Mouse (Mus musculus) thymus, adult 2 months (tissue): ENCODE data around the gene Fam107b. TPM values are rescaled to one million over a fixed set of nuclear protein-coding genes. Genes with fewer than 3 reads are reported as not detected.
"Not testable (repeated sequence)": the region's sequence is repeated elsewhere in the genome, so short reads cannot be mapped to it uniquely, and the experiment has no call there.

Source experiments
- DNase-seq: peaks from one replicate; pipeline ENCODE4 v3.0.0; 2021
- H3K27ac ChIP-seq: fragments of 200-500 bp; 2 replicates; pipeline ENCODE4 v1.5.1; 2012; ENCODE audit warnings: low read length, control low read depth; ENCODE audit not compliant: control insufficient read depth, insufficient read depth
- H3K27me3 ChIP-seq: fragments of 200-500 bp; 2 replicates; pipeline ENCODE4 v1.6.1; 2012; ENCODE audit warnings: mild to moderate bottlenecking, low read length, moderate library complexity, mixed read lengths; ENCODE audit not compliant: control insufficient read depth, insufficient read depth
- H3K36me3 ChIP-seq: fragments of 200-500 bp; 2 replicates; pipeline ENCODE4 v1.6.1; 2012; ENCODE audit warnings: mild to moderate bottlenecking, low read length, moderate library complexity; ENCODE audit not compliant: control insufficient read depth, insufficient read depth
- H3K4me1 ChIP-seq: fragments of 200-500 bp; replicated peaks from 2 replicates; pipeline ENCODE4 v1.6.1; 2012; ENCODE audit warnings: low read length; ENCODE audit not compliant: control insufficient read depth, insufficient read depth
- H3K4me3 ChIP-seq: fragments of 200-500 bp; 2 replicates; pipeline ENCODE4 v1.5.1; 2012; ENCODE audit warnings: mild to moderate bottlenecking, low read length, control low read depth, moderate library complexity; ENCODE audit not compliant: control insufficient read depth, insufficient read depth
- CTCF ChIP-seq: fragments of 200-500 bp; IDR thresholded peaks from 2 replicates; pipeline ENCODE4 v1.5.1; 2012; ENCODE audit warnings: mild to moderate bottlenecking, control low read depth, low read length, moderate library complexity, borderline replicate concordance; ENCODE audit not compliant: control insufficient read depth, poor library complexity, insufficient read depth; ENCODE audit errors: extremely low read depth
- POLR2A ChIP-seq: fragments of 200-500 bp; IDR thresholded peaks from 2 replicates; pipeline ENCODE4 v1.6.1; 2012; ENCODE audit warnings: mild to moderate bottlenecking, low read length, control low read depth, moderate library complexity; ENCODE audit not compliant: control insufficient read depth, poor library complexity, insufficient read depth; ENCODE audit errors: extremely low read depth
- WGBS: fragments of 180-500 bp; shearing (Covaris S2); methylation state at CpG from one replicate; pipeline ENCODE4 v1.1.7; 2018; 5-methylcytosine and 5-hydroxymethylcytosine counted together
- polyA plus RNA-seq: library from polyadenylated mRNA; depleted of rRNA; stranded (reverse); fragments of >200 nt; gene quantifications from 2 replicates; pipeline ENCODE4 v1.2.3, GENCODE M21; 2012

The Fam107b gene
- polyA plus RNA-seq, 1 experiment: 81.3 TPM

DNA sequence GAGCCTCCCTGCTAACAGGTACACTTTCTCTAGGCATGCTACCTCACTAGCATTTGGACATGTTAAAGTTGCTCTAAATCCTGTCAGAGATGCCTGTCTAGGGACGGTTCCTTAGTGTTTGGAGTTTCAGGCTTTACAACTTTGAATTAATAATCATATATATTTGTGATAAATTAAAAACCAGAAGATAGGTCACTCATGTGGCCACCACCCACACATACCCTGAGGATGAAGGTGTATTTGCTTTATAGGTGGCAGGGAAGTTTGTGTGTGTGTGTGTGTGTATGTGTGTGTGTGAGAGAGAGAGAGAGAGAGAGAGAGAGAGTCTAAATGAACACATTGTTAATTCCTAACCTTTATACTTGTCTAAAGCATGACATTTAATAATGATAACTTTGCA, 144.2 kb downstream of the Fam107b start:
- no peaks in the 10 kb centered on the region for H3K36me3 ChIP-seq
- peak overlapping the region; percentile 79 for H3K27ac ChIP-seq
- H3K4me3 ChIP-seq: peak overlapping the region; percentile 88
- TF ChIP-seq POLR2A: no peak
- TF ChIP-seq CTCF: no peak
- H3K27me3 ChIP-seq: no peaks in the 10 kb centered on the region
- DNase-seq: no peak
- H3K4me1 ChIP-seq: peaks cover 42% of the 10 kb centered on the region
- 2% methylated on average over 1 of the region's 1 CpGs for WGBS

DNA sequence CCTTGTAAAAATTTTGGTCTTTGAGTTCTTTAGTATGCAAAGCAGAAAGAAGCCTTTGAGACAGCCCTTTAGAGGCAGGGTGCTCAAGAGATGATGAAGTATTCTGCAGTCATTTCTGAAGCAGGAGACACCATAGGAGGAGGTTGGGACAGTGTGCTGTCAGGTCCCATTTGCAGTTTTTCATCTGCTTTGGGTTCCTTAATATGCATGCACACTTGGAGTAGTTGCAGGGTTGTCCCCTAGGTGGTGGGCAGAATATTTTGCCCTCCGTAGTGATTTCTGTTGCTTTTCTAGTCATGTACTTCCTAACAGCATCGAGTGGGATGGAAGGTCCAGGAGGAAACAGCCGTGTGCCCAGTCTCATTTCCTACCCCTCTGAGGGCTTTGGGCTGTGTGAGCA, 145.1 kb downstream of the Fam107b start:
- 3% methylated on average over 3 of the region's 3 CpGs for WGBS
- no peak for TF ChIP-seq POLR2A
- peak; percentile 33; the same call in 1 of the 2 replicates for TF ChIP-seq CTCF
- Histone ChIP-seq H3K4me3 (peak overlapping the region; percentile 43), H3K36me3 (no peaks in the 10 kb centered on the region), H3K4me1 (peaks cover 42% of the 10 kb centered on the region), H3K27me3 (no peaks in the 10 kb centered on the region), H3K27ac (peak overlapping the region; percentile 33; the same call in 1 of the 2 replicates)
- DNase-seq: no peak

GRCm38 (mm10) chr2:3717268-3717667, 147.0 kb downstream of the Fam107b start:
- TF ChIP-seq POLR2A (no peak), CTCF (no peak)
- 8% methylated on average over 5 of the region's 5 CpGs for WGBS
- H3K4me3 ChIP-seq: peak overlapping the region; percentile 12; the same call in 1 of the 2 replicates
- H3K36me3 ChIP-seq: no peaks in the 10 kb centered on the region
- no peak for DNase-seq
- no peaks in the 10 kb centered on the region for H3K27me3 ChIP-seq
- peaks cover 40% of the 10 kb centered on the region for H3K4me1 ChIP-seq
- peak overlapping the region; percentile 77 for H3K27ac ChIP-seq

GRCm38 (mm10) chr2:3717847-3718246, 147.6 kb downstream of the Fam107b start:
- 8% methylated on average over 4 of the region's 4 CpGs for WGBS
- H3K36me3 ChIP-seq: no peaks in the 10 kb centered on the region
- TF ChIP-seq POLR2A: no peak
- no peak for TF ChIP-seq CTCF
- no peaks in the 10 kb centered on the region for H3K27me3 ChIP-seq
- H3K27ac ChIP-seq: peak overlapping the region; percentile 77
- no peak for DNase-seq
- no peak overlapping the region for H3K4me3 ChIP-seq
- peaks cover 40% of the 10 kb centered on the region for H3K4me1 ChIP-seq

DNA sequence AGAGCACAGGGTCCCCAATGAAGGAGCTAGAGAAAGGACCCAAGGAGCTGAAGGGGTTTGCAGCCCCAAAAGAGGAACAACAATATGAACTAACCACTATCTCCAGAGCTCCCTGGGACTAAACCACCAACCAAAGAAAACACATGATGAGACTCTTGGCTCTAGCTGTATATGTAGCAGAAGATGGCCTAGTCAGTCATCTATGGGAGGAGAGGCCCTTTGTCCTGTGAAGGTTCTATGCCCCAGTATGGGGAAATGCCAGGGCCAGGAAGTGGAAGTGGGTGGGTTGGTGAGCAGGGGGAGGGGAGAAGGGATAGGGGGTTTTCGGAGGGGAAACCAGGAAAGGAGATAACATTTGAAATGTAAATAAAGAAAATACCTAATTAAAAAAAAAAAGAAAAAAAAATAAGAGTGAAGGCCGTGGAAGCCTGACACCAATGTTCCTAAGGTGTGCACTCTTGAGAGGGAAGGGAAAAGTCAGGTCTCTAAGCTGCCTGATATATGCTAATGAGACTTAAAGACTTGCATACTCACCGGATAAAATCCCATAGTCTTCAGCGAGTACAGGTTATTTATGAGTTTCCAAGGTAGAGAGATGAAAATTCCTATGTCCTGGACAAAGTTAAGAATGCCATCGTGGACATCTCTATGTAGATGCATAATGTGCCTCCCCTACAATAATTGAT, 149.3 kb downstream of the Fam107b start:
- not testable (repeated sequence) for H3K4me3 ChIP-seq, DNase-seq, H3K27ac ChIP-seq, H3K27me3 ChIP-seq, H3K36me3 ChIP-seq
- H3K4me1 ChIP-seq: peaks cover 48% of the 10 kb centered on the region
- whole genome bisulfite sequencing: 48% methylated on average over 5 of the region's 5 CpGs

DNA sequence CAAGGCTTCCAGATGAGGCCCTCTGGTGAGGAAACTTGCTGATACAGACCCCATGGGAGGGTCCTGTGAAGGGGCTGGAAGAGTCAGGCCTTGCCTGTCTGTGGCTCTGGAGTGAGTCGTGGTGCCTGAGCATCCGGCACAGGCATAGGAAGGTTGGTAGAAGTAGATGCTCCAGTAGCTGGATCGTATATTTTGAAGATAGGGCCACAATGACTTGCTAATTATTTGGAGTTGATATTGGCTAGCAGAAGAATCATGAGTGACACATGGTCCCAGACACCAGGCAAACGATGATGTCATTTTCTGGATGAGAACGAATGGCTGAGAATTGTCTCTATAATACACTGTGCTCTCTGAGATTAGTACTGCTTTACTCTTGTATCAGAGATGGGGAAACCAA, 150.8 kb downstream of the Fam107b start:
- no peak overlapping the region for H3K4me3 ChIP-seq
- no peaks in the 10 kb centered on the region for H3K36me3 ChIP-seq
- no peak for DNase-seq
- H3K27ac ChIP-seq: no peak overlapping the region
- TF ChIP-seq POLR2A (no peak), CTCF (no peak)
- peaks cover 43% of the 10 kb centered on the region for H3K4me1 ChIP-seq
- 85% methylated on average over 5 of the region's 5 CpGs for WGBS
- H3K27me3 ChIP-seq: no peaks in the 10 kb centered on the region

GRCm38 (mm10) chr2:3721974-3722373, 151.7 kb downstream of the Fam107b start:
- DNase-seq: no peak
- Histone ChIP-seq H3K4me3 (no peak overlapping the region), H3K4me1 (peaks cover 48% of the 10 kb centered on the region), H3K27ac (no peak overlapping the region), H3K27me3 (no peaks in the 10 kb centered on the region), H3K36me3 (no peaks in the 10 kb centered on the region)
- TF ChIP-seq CTCF: no peak
- TF ChIP-seq POLR2A: no peak
- WGBS: 91% methylated on average over 6 of the region's 6 CpGs
